Mouse (Mus musculus): ENCODE data around the gene Gab1. TPM values are rescaled to one million over a fixed set of nuclear protein-coding genes. Genes with fewer than 3 reads are reported as not detected.
A peak's percentile ranks its signal among the peaks of the same experiment; 100 is the strongest.

The Gab1 gene
- total RNA-seq, 2 experiments from 2014 or later, result 41.2 to 51.1 TPM

- intact Hi-C loops (cut with DNase I), result no loop called here
- no peak for DNase-seq
These were observed 30.3 kb downstream of the Gab1 start for GRCm38 (mm10) chr8:80850013-80850412.

GRCm38 (mm10) chr8:80848631-80849030, 31.7 kb downstream of the Gab1 start:
- intact Hi-C loops (cut with DNase I), result no loop called here
- no peak for DNase-seq

GRCm38 (mm10) chr8:80847912-80848311, 32.4 kb downstream of the Gab1 start:
- intact Hi-C loops (cut with DNase I), result no loop called here
- DNase-seq, result peak; percentile 85 to 87

- peak in 1 of 2 experiments; percentile 50 for DNase-seq
- intact Hi-C loops (cut with DNase I), result no loop called here
These were observed 35.0 kb downstream of the Gab1 start for GRCm38 (mm10) chr8:80845284-80845683.

- no peak for DNase-seq
- intact Hi-C loops (cut with DNase I), result loop anchor here (5.0 kb wide), 1 partner anchor 33 kb away; no protein-coding TSS in a partner anchor
These were observed 36.4 kb downstream of the Gab1 start for GRCm38 (mm10) chr8:80843744-80844434.

GRCm38 (mm10) chr8:80842514-80842913, 37.8 kb downstream of the Gab1 start:
- no peak for DNase-seq
- intact Hi-C loops (cut with DNase I), result loop anchor here (5.0 kb wide), 1 partner anchor 35 kb away; no protein-coding TSS in a partner anchor

GRCm38 (mm10) chr8:80840090-80840489, 40.2 kb downstream of the Gab1 start:
- intact Hi-C loops (cut with DNase I), result loop anchor here (5.0 kb wide), 1 partner anchor 37 kb away; no protein-coding TSS in a partner anchor
- DNase-seq, result no peak

GRCm38 (mm10) chr8:80838199-80838598, 42.1 kb downstream of the Gab1 start:
- intact Hi-C loops (cut with DNase I), result no loop called here
- peak; percentile 76 for DNase-seq

- intact Hi-C loops (cut with DNase I), result no loop called here
- DNase-seq, result no peak
These were observed 44.9 kb downstream of the Gab1 start for GRCm38 (mm10) chr8:80835401-80835800.

GRCm38 (mm10) chr8:80834443-80834842, 45.9 kb downstream of the Gab1 start:
- intact Hi-C loops (cut with DNase I), result no loop called here
- peak in 1 of 2 experiments; percentile 47 for DNase-seq

GRCm38 (mm10) chr8:80832534-80832933, 47.8 kb downstream of the Gab1 start:
- no peak for DNase-seq
- intact Hi-C loops (cut with DNase I), result no loop called here

GRCm38 (mm10) chr8:80831876-80832524, 48.3 kb downstream of the Gab1 start:
- DNase-seq, result no peak
- intact Hi-C loops (cut with DNase I), result no loop called here

- intact Hi-C loops (cut with DNase I), result no loop called here
- DNase-seq, result peak; percentile 68 to 69
These were observed 49.4 kb downstream of the Gab1 start for GRCm38 (mm10) chr8:80830724-80831566.

- peak in 1 of 2 experiments; percentile 14 for DNase-seq
- intact Hi-C loops (cut with DNase I), result no loop called here
These were observed 50.2 kb downstream of the Gab1 start for GRCm38 (mm10) chr8:80830141-80830540.

- peak in 1 of 2 experiments; percentile 23 for DNase-seq
- intact Hi-C loops (cut with DNase I), result no loop called here
These were observed 53.3 kb downstream of the Gab1 start for GRCm38 (mm10) chr8:80826996-80827395.

GRCm38 (mm10) chr8:80825136-80825535, 55.2 kb downstream of the Gab1 start:
- intact Hi-C loops (cut with DNase I), result no loop called here
- no peak for DNase-seq

GRCm38 (mm10) chr8:80824426-80824825, 55.9 kb downstream of the Gab1 start:
- no peak for DNase-seq
- intact Hi-C loops (cut with DNase I), result no loop called here

GRCm38 (mm10) chr8:80823250-80823649, 57.1 kb downstream of the Gab1 start:
- intact Hi-C loops (cut with DNase I), result no loop called here
- DNase-seq, result peak in 1 of 2 experiments; percentile 18

- no peak for DNase-seq
- intact Hi-C loops (cut with DNase I), result no loop called here
These were observed 58.7 kb downstream of the Gab1 start for GRCm38 (mm10) chr8:80821367-80822225.

GRCm38 (mm10) chr8:80818978-80819377, 61.3 kb downstream of the Gab1 start:
- DNase-seq, result no peak
- intact Hi-C loops (cut with DNase I), result loop anchor here (5.0 kb wide), 1 partner anchor 48 kb away; no protein-coding TSS in a partner anchor
